Mouse (Mus musculus) ovary, adult 18-20 months (tissue): ENCODE measurements at regions not wholly inside any gene's neighbourhood (a gene's known extent, or its start where the extent isn't known, plus 50 kb on each side); places are given as distances from the start of the nearest gene placed in this dataset.

ENCODE experiments used
- DNase-seq: peaks from one replicate; pipeline ENCODE4 v3.0.0; 2022; ENCODE audit warnings: low spot score, mixed read lengths

DNA sequence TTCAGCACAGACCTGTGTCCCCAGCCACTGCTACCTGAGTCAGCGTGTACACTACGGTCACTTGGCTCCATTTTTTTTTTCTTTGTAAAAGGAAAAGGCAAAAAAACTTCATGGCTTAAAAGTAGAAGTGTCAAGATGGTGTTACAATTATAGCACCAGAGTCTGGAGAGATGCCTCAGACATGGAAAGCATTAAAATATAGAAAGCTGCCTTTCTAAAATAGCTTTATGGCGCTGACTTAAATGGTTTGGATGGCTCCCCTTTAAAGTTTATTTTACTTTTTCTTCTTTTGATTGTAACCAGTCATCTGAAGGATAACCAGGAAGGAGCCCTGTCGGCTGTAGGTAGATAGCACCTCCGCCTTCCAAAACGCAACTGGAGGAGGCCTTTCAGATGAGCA lies 79.0 kb upstream of the Jade1 start:
- no peak for DNase-seq

DNA sequence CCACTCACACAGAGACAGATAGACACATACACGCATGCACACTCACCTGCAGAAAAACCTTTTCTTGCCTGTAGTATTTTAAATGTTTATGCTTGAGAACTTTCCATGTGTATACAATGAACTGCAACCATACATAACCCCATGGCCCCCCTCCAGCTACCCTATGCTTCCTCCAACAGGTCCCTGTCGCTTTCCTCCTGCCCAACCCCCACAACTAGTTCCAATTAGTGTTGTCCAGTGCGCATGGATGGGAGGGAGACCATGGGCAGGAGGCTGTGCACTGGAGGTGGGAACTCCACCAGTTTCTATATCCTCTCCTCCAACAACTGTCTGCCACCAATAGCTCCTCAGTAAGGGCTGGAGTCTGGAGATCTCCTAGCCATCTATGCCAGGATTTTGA lies 82.9 kb upstream of the Jade1 start:
- DNase-seq = no peak

DNA sequence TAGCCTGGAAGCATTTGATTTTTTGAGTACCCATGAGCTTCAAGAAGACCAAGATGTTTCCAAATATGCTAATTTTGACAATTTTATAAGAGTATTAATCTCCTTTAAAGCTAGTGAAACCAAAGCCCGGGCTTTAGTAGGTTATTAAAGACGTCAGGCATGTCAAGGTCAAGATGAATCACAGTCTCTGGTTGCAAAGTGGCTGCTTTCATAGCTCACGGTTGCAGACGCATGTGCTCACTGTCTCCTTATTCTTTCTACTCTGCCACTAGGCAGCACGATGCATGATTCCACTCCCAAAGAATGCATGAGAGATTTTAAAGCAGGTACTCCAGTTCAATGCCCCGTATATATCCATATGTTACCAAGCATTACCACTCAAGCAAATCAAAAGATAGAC lies 86.4 kb upstream of the Jade1 start:
- DNase-seq = no peak

DNA sequence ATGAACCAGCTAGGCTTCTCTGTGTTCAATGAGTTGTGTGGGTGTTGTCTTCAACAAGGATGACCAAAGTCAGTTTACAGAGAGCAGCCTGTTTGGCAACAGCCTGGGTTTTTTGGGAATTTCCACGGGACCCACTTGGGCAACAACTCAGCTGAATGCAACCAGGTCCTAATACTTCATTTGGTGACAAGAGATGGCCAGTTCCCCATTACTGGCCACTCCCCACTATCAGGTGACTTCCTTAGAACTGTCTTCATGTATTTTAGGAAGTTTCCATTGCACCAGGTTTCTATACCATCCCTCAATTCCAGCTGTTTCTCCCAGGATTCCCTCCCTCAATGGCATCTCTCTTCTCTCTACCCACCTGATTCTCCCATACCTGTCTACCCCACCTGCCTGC lies 87.7 kb upstream of the Jade1 start:
- DNase-seq = no peak

DNA sequence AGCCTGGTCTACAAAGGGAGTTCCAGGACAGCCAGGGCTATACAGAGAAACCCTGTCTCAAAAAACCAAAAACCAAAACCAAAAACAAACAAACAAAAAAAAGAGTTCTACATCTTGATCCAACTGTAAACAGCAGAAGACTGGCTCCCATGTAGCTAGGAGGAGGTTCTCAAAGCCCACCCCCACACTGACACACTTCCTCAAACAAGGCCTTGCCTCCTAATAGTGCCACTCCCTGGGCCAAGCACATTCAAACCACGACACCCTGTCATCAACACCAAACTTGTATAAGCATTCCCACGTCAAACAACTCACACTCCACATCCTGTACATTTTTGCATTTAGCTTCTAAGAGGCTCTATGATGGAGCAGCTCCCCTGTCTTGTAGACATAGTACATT lies 89.6 kb upstream of the Jade1 start:
- DNase-seq = no peak

- no peak for DNase-seq
Observed at GRCm38 (mm10) chr3:41462953-41463644, 92.4 kb upstream of the Jade1 start.

GRCm38 (mm10) chr3:41460131-41460530 lies 95.4 kb upstream of the Jade1 start:
- no peak for DNase-seq

- DNase-seq = no peak
Observed at GRCm38 (mm10) chr3:41458156-41458555, 97.4 kb upstream of the Jade1 start.

DNA sequence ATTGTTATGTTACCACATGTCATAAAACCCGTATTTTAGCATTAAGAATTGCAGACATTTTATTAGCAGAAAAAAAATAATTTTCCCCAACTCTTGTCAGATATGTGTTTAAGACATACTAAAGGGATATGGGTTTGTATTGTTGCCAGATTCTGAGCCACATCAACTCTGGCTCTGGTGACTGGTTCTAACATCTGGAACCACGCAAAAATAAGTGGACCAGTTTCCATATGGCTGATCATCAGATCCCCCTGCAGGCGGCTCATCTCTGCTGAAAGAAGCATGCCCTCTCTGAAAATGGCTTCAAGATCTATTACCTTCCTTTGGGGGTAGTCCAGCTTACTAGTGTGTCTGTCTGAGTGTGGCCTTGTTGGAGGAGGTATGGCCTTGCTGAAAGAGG lies 102.0 kb upstream of the Jade1 start:
- no peak for DNase-seq

- DNase-seq = no peak
Observed at GRCm38 (mm10) chr3:41452716-41453090, 102.8 kb upstream of the Jade1 start.

DNA sequence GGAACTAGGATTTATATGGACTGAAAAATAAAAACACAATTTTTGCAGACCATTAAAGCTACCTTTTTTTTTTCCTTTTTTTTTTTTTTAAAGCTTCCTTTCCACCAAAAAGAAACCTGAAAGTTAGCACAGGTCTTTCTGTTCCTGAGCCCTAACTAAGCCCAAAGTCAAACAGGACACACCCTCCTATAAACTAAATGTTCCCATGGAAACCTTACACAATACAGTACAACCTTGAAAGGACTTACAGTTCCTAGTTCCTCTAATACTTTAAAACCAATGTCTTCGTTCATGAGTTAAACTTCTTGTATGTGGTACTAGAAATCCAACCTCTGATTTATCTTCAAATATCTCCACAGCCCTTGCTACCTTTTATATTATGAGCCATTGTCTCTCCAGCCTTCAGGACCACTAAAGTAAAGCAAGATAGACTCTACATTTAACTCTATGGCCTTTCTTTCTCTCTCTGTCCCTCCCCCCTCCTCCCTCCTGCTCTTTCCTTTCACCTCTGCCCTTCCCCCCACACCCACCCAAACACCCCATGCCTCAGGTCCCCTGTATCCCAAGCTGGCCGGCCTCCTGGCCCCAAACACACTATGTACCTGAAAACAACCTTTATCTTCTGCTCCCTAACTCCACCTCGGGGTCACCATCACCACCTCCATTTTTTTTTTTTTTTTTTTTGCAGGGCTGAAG lies 103.4 kb upstream of the Jade1 start:
- DNase-seq = no peak

DNA sequence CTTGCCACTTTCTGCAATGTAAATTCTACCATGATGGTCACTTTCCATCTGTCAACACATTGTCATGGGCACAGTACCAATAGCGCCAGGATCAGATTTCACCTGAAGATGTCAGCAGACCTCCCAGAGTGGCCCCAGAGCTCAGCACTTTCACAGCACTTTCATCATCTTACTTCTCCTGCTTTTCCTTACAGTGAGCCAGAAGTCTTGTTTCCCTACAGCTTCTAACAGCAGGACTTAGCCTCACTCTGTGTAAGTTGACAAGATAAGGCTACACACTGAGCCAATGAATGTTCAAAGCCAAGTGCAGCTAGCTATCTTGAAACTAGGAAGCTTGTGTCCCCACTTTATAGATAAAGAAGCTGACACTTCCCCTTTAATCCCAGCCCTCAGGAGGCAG lies 104.8 kb upstream of the Jade1 start:
- DNase-seq = no peak

GRCm38 (mm10) chr3:41444243-41444753 lies 111.2 kb upstream of the Jade1 start:
- DNase-seq = no peak

DNA sequence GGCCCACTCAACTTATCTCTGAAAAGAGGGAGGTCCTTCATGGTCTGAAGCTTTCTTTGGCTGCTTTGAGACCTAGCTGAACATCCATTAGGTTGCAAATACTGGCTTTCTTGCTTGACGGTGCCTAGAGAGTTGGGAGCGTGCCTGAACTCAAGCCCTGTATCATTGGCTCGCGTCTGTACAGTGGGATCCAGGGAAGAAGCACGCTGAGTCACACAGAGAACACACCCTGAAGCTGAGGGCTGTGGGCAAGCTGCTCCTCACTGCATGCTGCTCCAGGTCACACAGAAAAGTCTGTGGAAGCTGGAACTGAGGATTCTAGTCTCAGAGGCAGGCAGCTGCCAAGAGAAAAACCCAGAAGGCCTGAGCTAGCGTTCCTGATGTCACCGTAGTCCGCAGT lies 119.3 kb upstream of the Jade1 start:
- DNase-seq = no peak

GRCm38 (mm10) chr3:41433106-41433505 lies 122.4 kb upstream of the Jade1 start:
- no peak for DNase-seq

DNA sequence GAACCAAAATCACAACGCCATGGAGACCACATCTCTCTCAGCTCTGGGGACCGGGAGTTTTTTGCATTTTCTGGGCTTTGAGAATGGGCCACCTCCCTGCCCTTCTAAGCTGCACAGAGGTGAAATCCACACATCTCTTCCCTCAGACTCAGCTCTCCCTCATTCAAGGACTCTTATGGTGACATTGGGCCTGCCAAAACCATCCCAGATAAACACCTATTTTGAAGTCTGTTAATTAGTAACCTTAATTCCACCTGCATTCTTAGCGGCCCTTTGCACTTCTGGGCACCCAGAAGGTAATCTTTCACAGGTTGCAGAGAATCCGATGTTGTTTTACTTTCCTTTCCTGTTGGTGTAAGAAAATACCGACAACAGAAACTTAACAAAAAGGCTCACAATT lies 123.2 kb upstream of the Jade1 start:
- no peak for DNase-seq

- DNase-seq = no peak
Observed at GRCm38 (mm10) chr3:41430191-41430590, 125.3 kb upstream of the Jade1 start.

DNA sequence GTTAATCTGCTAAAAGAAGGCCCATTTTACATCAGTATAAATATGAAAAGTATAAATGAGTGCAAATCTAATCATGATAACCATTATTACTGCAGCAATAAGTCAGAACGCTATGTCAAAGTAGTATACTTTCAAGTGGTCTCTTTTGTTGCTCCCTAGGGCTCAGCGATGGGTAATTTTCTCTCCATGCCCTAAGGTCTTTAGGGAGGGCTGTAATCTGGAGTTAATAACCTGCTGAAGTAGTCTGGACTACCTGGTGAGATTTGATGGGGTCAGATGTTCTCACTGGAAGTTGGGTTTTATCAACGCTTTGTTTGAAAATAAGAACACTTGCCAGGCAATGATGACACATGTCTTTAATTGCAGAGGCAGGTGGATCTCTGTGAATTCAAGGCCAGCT lies 128.6 kb upstream of the Jade1 start:
- no peak for DNase-seq

DNA sequence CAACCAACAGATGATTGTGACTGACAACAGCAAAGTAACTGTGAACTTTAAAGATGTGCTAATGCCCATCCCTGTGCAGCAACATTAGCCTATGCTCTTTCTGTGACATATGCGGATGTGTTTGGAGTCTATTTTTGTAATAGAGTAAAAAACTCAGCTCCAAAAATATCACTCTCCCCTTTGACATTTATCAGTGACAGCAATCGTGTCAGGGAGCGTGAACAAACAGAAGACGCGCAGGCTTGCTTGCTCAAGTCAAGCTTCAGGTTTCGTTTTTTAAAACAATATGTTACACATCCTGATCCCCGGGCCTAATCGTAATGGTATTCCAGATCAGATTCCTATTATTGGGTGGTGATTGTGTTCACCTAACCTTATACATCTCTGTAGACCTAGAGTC lies 129.7 kb upstream of the Jade1 start:
- DNase-seq = no peak

GRCm38 (mm10) chr3:41424142-41424939 lies 131.2 kb upstream of the Jade1 start:
- DNase-seq = no peak

DNA sequence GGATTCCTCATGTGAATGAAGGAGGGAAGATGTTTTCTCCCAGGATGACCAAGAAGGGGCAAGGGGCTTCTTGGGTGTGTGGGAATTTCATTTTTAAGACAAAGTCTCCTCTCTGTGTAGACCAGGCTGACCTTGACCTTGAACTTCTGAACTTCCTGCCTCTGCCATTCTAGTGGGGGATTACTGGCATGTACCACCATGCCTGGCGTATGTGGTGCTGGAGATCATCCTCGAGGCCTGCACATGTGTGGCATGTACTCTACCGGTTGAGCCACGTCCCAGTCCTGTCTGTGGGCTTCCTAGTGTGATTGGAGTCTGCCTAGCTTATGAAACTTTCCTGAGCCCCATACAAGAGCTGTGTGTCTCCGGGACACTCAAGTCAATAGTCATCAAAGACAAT lies 131.9 kb upstream of the Jade1 start:
- no peak for DNase-seq

DNA sequence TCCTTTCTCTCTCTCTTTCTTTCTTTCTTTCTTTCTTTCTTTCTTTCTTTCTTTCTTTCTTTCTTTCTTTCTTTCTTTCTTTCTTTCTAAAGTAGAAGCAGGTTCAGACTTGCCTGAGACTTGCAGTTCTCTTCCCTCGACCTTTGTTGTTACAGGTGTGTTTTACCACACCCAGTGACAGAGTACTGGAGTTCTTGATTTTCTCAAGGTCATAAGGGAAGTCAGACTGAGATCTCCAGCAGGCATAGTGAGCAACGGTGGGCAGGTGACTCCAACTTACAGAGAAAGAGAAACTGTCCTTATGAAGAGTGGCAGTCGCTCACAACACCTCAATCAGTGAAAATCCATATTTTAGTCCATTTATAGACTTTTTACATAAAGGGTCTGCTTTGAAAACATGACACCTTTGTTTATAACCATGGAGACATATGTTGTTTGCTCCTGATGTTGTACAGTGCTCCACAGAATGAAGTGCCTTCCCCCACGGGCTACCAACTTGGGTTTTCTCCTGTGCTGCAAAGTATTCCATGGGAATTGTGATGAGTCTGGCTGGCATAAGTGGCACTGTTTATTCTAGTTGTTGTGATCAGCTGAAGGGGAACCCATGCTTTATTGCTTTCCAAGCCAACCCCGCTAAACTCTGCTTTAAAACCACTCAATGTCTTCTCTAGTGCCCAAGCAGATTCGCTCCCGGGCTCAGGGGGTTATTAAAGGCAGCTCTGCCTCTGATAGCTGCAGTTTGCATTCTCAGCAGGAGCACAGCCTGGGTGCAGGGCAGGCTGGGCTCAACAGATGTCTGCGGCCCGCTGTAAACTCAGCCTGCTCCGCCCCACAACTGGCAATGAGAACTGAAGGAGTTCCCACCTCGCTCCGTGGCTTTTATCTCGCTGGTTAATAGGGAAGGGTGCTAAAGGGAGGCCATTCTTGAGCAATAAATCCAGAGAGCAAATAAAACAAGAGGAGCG lies 132.6 kb upstream of the Jade1 start:
- no peak for DNase-seq
